14 mouse cellular contexts compared by ENCODE assay signal in genomic region chr9:87721793-87722192, GRCm38 (mm10). TPM values are rescaled to one million over a fixed set of nuclear protein-coding genes. Genes with fewer than 3 reads are reported as not detected.
A peak's percentile ranks its signal among the peaks of the same experiment; 100 is the strongest.
DNase-seq lines count a peak whose midpoint lies in the region; ATAC-seq and TF ChIP-seq lines count a peak whose summit lies in the region.
"Had no signal": no experiment of that assay in that cellular context is flagged by ENCODE, and none has a peak within 500 bp of the region (broad histone marks: within the 10 kb centered on the region; RNA-seq: fewer than 3 reads in every experiment).

No protein-coding gene starts in this region.

- H3K4me2 ChIP-seq in embryonic facial prominence, embryonic 11.5 days (ENCODE audit: low read depth, low read length) = no peak overlapping the region
- H3K4me2 ChIP-seq in hindbrain, embryonic 11.5 days (replicated peaks; ENCODE audit: low read depth, low read length) = no peak overlapping the region
- H3K4me2 ChIP-seq in hindbrain, embryonic 13.5 days = no peak overlapping the region
- H3K4me2 ChIP-seq in midbrain, embryonic 11.5 days = no peak overlapping the region
- H3K4me2 ChIP-seq in stomach, postnatal 0 days (replicated peaks; ENCODE audit: low read depth) = no peak overlapping the region
- H3K4me2 ChIP-seq: kidney, embryonic 15.5 days; liver, embryonic 15.5 days had no signal

- ATAC-seq in embryonic facial prominence, embryonic 11.5 days (replicated peaks; ENCODE audit: insufficient number of reproducible peaks, low FRiP score, low TSS enrichment, low read depth) = no peak; the same call in 1 of the 2 replicates
- ATAC-seq in hindbrain, embryonic 11.5 days (ENCODE audit: low FRiP score) = peak; percentile 49; the same call in 1 of the 2 replicates
- no peak for ATAC-seq in hindbrain, embryonic 13.5 days (ENCODE audit: low FRiP score)
- ATAC-seq in midbrain, embryonic 11.5 days (ENCODE audit: low FRiP score) = peak; percentile 52; the same call in 1 of the 2 replicates
- no peak for ATAC-seq in stomach, postnatal 0 days (ENCODE audit: low FRiP score, low TSS enrichment)
- ATAC-seq: Patski had no signal

- no peaks in the 10 kb centered on the region for H3K36me3 ChIP-seq in embryonic facial prominence, embryonic 11.5 days (replicated peaks; ENCODE audit: control insufficient read depth, insufficient read depth, low read depth, low read length)
- H3K36me3 ChIP-seq in embryonic facial prominence, embryonic 10.5 days (replicated peaks) = no peaks in the 10 kb centered on the region
- no peaks in the 10 kb centered on the region for H3K36me3 ChIP-seq in hindbrain, embryonic 11.5 days (ENCODE audit: control insufficient read depth, insufficient read depth, low read length)
- no peaks in the 10 kb centered on the region for H3K36me3 ChIP-seq in hindbrain, embryonic 13.5 days
- H3K36me3 ChIP-seq in midbrain, embryonic 11.5 days (ENCODE audit: control insufficient read depth, insufficient read depth, low read length) = no peaks in the 10 kb centered on the region
- H3K36me3 ChIP-seq in midbrain, embryonic 10.5 days = no peaks in the 10 kb centered on the region
- H3K36me3 ChIP-seq in stomach, postnatal 0 days (ENCODE audit: control insufficient read depth, insufficient read depth, low read length) = no peaks in the 10 kb centered on the region
- H3K36me3 ChIP-seq: kidney, embryonic 15.5 days; liver, embryonic 15.5 days had no signal

- H3K27ac ChIP-seq in embryonic facial prominence, embryonic 11.5 days (replicated peaks; ENCODE audit: low read depth, low read length) = no peak overlapping the region
- no peak overlapping the region for H3K27ac ChIP-seq in embryonic facial prominence, embryonic 10.5 days (replicated peaks)
- no peak overlapping the region for H3K27ac ChIP-seq in hindbrain, embryonic 11.5 days (ENCODE audit: low read depth, low read length)
- H3K27ac ChIP-seq in hindbrain, embryonic 13.5 days = no peak overlapping the region
- no peak overlapping the region for H3K27ac ChIP-seq in midbrain, embryonic 11.5 days (ENCODE audit: low read depth, low read length)
- no peak overlapping the region for H3K27ac ChIP-seq in midbrain, embryonic 10.5 days (replicated peaks)
- no peak overlapping the region for H3K27ac ChIP-seq in stomach, postnatal 0 days (replicated peaks)
- H3K27ac ChIP-seq: kidney, embryonic 15.5 days; liver, embryonic 15.5 days; macrophage had no signal

- H3K9ac ChIP-seq in embryonic facial prominence, embryonic 11.5 days (replicated peaks; ENCODE audit: low read length) = no peak overlapping the region
- no peak overlapping the region for H3K9ac ChIP-seq in hindbrain, embryonic 11.5 days (ENCODE audit: low read depth, low read length)
- H3K9ac ChIP-seq in hindbrain, embryonic 13.5 days = no peak overlapping the region
- H3K9ac ChIP-seq in midbrain, embryonic 11.5 days (ENCODE audit: low read length) = no peak overlapping the region
- H3K9ac ChIP-seq in stomach, postnatal 0 days (ENCODE audit: low read length) = no peak overlapping the region
- H3K9ac ChIP-seq: kidney, embryonic 15.5 days; liver, embryonic 15.5 days had no signal

- 19% methylated on average over 2 of the region's 2 CpGs for WGBS in embryonic facial prominence, embryonic 11.5 days
- 21% methylated on average over 2 of the region's 2 CpGs for WGBS in embryonic facial prominence, embryonic 10.5 days
- 28% methylated on average over 2 of the region's 2 CpGs for WGBS in hindbrain, embryonic 11.5 days
- WGBS in hindbrain, embryonic 13.5 days = 51% methylated on average over 2 of the region's 2 CpGs
- 34% methylated on average over 2 of the region's 2 CpGs for WGBS in midbrain, embryonic 11.5 days
- 31% methylated on average over 2 of the region's 2 CpGs for WGBS in midbrain, embryonic 10.5 days
- 75% methylated on average over 2 of the region's 2 CpGs for WGBS in stomach, postnatal 0 days

- TF ChIP-seq CTCF in stomach, postnatal 0 days (IDR thresholded peaks at IDR 0.05; ENCODE audit: low read depth) = peak; percentile 61

- no peaks in the 10 kb centered on the region for H3K9me3 ChIP-seq in embryonic facial prominence, embryonic 11.5 days (replicated peaks; ENCODE audit: control insufficient read depth, low read length)
- H3K9me3 ChIP-seq in embryonic facial prominence, embryonic 10.5 days = no peaks in the 10 kb centered on the region
- H3K9me3 ChIP-seq in hindbrain, embryonic 11.5 days (ENCODE audit: control insufficient read depth, low read length) = no peaks in the 10 kb centered on the region
- no peaks in the 10 kb centered on the region for H3K9me3 ChIP-seq in hindbrain, embryonic 13.5 days
- H3K9me3 ChIP-seq in midbrain, embryonic 11.5 days (ENCODE audit: control insufficient read depth, low read length) = no peaks in the 10 kb centered on the region
- H3K9me3 ChIP-seq in midbrain, embryonic 10.5 days (replicated peaks) = no peaks in the 10 kb centered on the region
- no peaks in the 10 kb centered on the region for H3K9me3 ChIP-seq in stomach, postnatal 0 days (ENCODE audit: control insufficient read depth, low read length)
- H3K9me3 ChIP-seq: kidney, embryonic 15.5 days; liver, embryonic 15.5 days had no signal

- DNase-seq in embryonic facial prominence, embryonic 11.5 days (ENCODE audit: low spot score) = peak; percentile 28
- no peak for DNase-seq in embryonic facial prominence, embryonic 10.5 days (ENCODE audit: low spot score)
- no peak for DNase-seq in hindbrain, embryonic 11.5 days (ENCODE audit: low spot score)
- no peak for DNase-seq in midbrain, embryonic 11.5 days (ENCODE audit: low spot score, missing footprints)
- DNase-seq in midbrain, embryonic 10.5 days (ENCODE audit: low spot score) = no peak
- no peak for DNase-seq in stomach, postnatal 0 days (ENCODE audit: low spot score)
- DNase-seq in natural killer cell, adult 2 months (ENCODE audit: low spot score in 2 of 2) = no peak
- DNase-seq: cerebellum, adult 11 months had no signal

- peaks cover 5% of the 10 kb centered on the region; the same call in 1 of the 2 replicates for H3K27me3 ChIP-seq in embryonic facial prominence, embryonic 11.5 days (ENCODE audit: control insufficient read depth, insufficient read depth, low read length)
- H3K27me3 ChIP-seq in embryonic facial prominence, embryonic 10.5 days (replicated peaks; ENCODE audit: low read depth, poor library complexity, severe bottlenecking) = peaks cover 62% of the 10 kb centered on the region
- H3K27me3 ChIP-seq in hindbrain, embryonic 11.5 days (ENCODE audit: control insufficient read depth, insufficient read depth, low read length) = peaks cover 5% of the 10 kb centered on the region
- H3K27me3 ChIP-seq in hindbrain, embryonic 13.5 days = peaks cover 43% of the 10 kb centered on the region
- H3K27me3 ChIP-seq in midbrain, embryonic 11.5 days (ENCODE audit: control insufficient read depth, insufficient read depth, low read length) = peaks cover 22% of the 10 kb centered on the region
- H3K27me3 ChIP-seq in midbrain, embryonic 10.5 days (ENCODE audit: low read depth, poor library complexity, severe bottlenecking) = peaks cover 62% of the 10 kb centered on the region
- H3K27me3 ChIP-seq in stomach, postnatal 0 days (ENCODE audit: control insufficient read depth, insufficient read depth, low read length) = no peaks in the 10 kb centered on the region; the same call in 1 of the 2 replicates
- H3K27me3 ChIP-seq: Patski had no signal

- no peaks in the 10 kb centered on the region for H3K4me1 ChIP-seq in embryonic facial prominence, embryonic 11.5 days (ENCODE audit: control insufficient read depth, insufficient read depth, low read length)
- H3K4me1 ChIP-seq in embryonic facial prominence, embryonic 10.5 days = peaks cover 4% of the 10 kb centered on the region; the same call in 1 of the 2 replicates
- H3K4me1 ChIP-seq in hindbrain, embryonic 11.5 days (replicated peaks; ENCODE audit: control insufficient read depth, insufficient read depth, low read length) = no peaks in the 10 kb centered on the region
- no peaks in the 10 kb centered on the region for H3K4me1 ChIP-seq in hindbrain, embryonic 13.5 days (replicated peaks)
- H3K4me1 ChIP-seq in midbrain, embryonic 11.5 days (ENCODE audit: control insufficient read depth, insufficient read depth, low read length) = no peaks in the 10 kb centered on the region; the same call in 1 of the 2 replicates
- peaks cover 6% of the 10 kb centered on the region for H3K4me1 ChIP-seq in midbrain, embryonic 10.5 days
- no peaks in the 10 kb centered on the region for H3K4me1 ChIP-seq in stomach, postnatal 0 days (replicated peaks; ENCODE audit: control insufficient read depth, insufficient read depth)
- H3K4me1 ChIP-seq: kidney, embryonic 15.5 days; liver, embryonic 15.5 days had no signal

- no peak for TF ChIP-seq EP300 in stomach, postnatal 0 days (optimal IDR thresholded peaks at IDR 0.05)

- H3K4me3 ChIP-seq in embryonic facial prominence, embryonic 11.5 days (ENCODE audit: low read depth, low read length) = no peak overlapping the region
- no peak overlapping the region for H3K4me3 ChIP-seq in embryonic facial prominence, embryonic 10.5 days
- no peak overlapping the region for H3K4me3 ChIP-seq in hindbrain, embryonic 11.5 days (ENCODE audit: low read depth, low read length)
- no peak overlapping the region for H3K4me3 ChIP-seq in hindbrain, embryonic 13.5 days
- no peak overlapping the region for H3K4me3 ChIP-seq in midbrain, embryonic 11.5 days (ENCODE audit: low read depth, low read length)
- no peak overlapping the region for H3K4me3 ChIP-seq in midbrain, embryonic 10.5 days
- H3K4me3 ChIP-seq in stomach, postnatal 0 days (ENCODE audit: low read depth, low read length) = no peak overlapping the region
- H3K4me3 ChIP-seq: kidney, embryonic 15.5 days; liver, embryonic 15.5 days had no signal

RNA-seq across cellular contexts. Expression of gene Tbx18, which starts 9.3 kb away (rescaled TPM):
- 3.9 and 4.1 TPM in 2 replicates for polyA plus RNA-seq in embryonic facial prominence, embryonic 11.5 days (2014; fragmentation: Nextera tagmentation; extraction: Ambion mirVana)
- polyA plus RNA-seq in embryonic facial prominence, embryonic 10.5 days (2016; fragmentation: Nextera tagmentation; extraction: Ambion mirVana) = 2.6 and 2.8 TPM in 2 replicates
- 2.8 and 3.4 TPM in 2 replicates for polyA plus RNA-seq in hindbrain, embryonic 11.5 days (2014; fragmentation: Nextera tagmentation; extraction: Ambion mirVana)
- polyA plus RNA-seq in hindbrain, embryonic 13.5 days (2015; fragmentation: Nextera tagmentation; extraction: Ambion mirVana) = 1.8 and 2.1 TPM in 2 replicates
- polyA plus RNA-seq in midbrain, embryonic 11.5 days (2014; fragmentation: Nextera tagmentation; extraction: Ambion mirVana) = 5.5 and 5.6 TPM in 2 replicates
- 3.9 and 4.2 TPM in 2 replicates for polyA plus RNA-seq in midbrain, embryonic 10.5 days (2016; fragmentation: Nextera tagmentation; extraction: Ambion mirVana)
- 0.08 and 0.18 TPM in 2 replicates for polyA plus RNA-seq in stomach, postnatal 0 days (2015; fragmentation: Nextera tagmentation; extraction: Ambion mirVana)
- polyA plus RNA-seq: macrophage; spleen, adult 2 months had no signal

Comparison
In these comparisons a context has a peak if more than half of its experiments do, and no peak if none do; other contexts are left out.
1. ATAC-seq: peak in hindbrain, embryonic 11.5 days (single experiment) and midbrain, embryonic 11.5 days (single experiment); none in embryonic facial prominence, embryonic 11.5 days (single experiment), hindbrain, embryonic 13.5 days (single experiment) and stomach, postnatal 0 days (single experiment).